Mouse (Mus musculus) hematopoietic stem cell, adult 5-6 weeks (primary cell): Measurements from ENCODE around the gene Slc26a6. TPM values are rescaled to one million over a fixed set of nuclear protein-coding genes. Genes with fewer than 3 reads are reported as not detected.

ENCODE experiments used
- ATAC-seq, 2 experiments: fragments of 125-278 bp in 1 of 2; replicated peaks in 1 of 2; 2 replicates each; pipeline ENCODE4 v1.8.0; 2016 to 2017; ENCODE audit warnings: inconsistent platforms in 2 of 2, mild to moderate bottlenecking in 2 of 2, moderate number of reproducible peaks in 2 of 2, low read depth in 1 of 2, moderate TSS enrichment in 1 of 2; ENCODE audit not compliant: low FRiP score in 2 of 2, poor library complexity in 2 of 2, severe bottlenecking in 2 of 2, insufficient read depth in 1 of 2, low TSS enrichment in 1 of 2
- total RNA-seq: library from RNA; stranded (forward); fragments of 172-1452, 232-1000 nt; gene quantifications from 2 replicates; pipeline ENCODE4 v1.2.3, GENCODE M21; 2017

The Slc26a6 gene
- 1.8 and 1.9 TPM in 2 replicates for total RNA-seq

DNA sequence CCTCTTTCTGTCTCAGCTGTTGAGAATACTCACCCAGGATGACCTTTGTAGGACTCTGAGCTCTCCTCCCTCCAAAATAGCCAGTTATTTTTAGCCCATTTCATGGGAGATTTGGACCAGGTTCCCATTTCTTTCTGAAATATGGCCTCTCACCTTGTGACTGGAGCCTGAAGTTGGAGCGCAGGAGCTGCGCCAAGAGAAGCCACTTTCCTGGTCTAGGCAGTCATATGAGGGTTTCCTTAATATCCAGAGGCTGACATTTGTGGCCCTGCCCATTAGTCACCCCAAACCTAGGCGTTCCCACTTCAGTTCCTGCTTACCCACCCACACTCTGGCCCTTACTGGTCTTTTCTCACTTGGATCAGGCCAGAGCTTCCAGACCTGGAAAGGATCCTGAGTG, at the start of gene Slc26a6:
Gene Slc26a6, plus strand, starts transcription at position 308 of the 400 bp plus-strand sequence.
- ATAC-seq: no peak

DNA sequence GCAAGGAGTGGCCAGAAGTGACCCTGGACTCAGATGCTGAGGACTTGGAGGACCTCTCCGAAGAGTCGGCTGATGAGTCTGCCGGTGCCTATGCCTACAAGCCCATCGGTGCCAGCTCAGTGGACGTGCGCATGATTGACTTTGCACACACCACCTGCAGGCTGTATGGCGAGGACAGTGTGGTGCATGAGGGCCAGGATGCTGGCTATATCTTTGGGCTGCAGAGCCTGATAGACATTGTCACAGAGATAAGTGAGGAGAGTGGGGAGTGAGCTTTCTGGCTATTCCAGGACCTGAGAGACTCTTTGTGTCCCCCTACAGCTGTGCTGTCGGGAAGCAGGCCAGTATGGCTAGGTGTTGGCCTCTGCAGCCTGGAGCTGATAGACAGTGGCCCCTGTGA, 47.3 kb upstream of the Slc26a6 start:
- ATAC-seq: no peak

DNA sequence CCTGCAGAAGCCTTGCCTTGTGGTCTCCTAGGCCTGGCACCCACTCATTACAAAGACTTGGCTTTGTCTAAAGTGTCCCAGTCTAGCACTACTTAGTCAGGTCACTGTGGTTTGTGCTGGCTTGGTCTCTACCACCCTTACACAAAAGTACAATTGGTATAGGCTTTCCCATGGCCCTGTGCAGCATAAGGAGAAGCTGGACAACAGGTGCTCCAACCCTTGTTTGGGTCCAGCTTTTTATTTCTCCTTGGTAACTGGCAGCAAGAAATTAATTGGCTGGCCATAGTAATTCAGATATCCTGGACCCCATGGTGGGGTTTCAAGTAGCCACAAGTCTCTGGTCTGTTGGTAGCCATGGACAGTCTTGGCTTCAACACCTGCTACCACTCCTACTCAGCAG, 46.7 kb upstream of the Slc26a6 start:
- ATAC-seq: no peak

DNA sequence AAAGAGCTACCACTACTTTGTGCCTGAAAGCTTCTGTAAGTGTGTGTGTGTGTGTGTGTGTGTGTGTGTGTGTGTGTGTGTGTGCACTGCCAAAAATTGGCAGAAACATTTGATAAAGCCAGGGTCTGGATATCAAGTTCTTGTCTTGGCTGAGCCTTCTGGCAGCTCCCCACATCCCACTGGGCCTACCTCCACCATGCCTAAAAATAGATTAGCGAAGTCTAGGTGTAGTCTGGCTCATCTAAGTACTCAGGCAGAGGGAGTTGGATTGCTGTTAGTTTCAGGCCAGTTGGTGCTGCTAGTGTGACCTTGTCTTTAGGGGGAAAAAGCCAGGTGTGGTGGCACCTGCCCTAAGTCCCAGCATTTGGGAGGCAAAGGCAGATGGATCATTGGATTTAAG, 46.3 kb upstream of the Slc26a6 start:
- ATAC-seq: no peak

DNA sequence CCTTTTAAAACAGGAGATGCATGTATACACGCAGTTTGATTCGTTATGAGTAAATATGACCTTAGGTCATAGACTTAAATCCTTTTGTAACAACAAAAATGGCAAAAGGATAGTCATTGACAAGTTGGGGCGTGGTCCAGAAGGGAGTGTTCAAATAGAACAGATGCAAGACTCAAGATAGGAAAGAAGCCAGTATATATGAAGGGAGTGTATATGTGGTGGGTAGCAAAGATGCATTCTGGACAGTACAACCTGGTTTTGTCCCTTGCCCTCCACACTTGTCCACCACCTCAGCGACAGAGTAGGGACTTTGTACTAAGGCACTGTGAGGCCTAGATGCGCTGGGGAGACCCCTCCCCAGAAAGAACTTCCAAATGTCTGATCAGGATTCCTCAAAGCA, 45.4 kb upstream of the Slc26a6 start:
- no peak for ATAC-seq

DNA sequence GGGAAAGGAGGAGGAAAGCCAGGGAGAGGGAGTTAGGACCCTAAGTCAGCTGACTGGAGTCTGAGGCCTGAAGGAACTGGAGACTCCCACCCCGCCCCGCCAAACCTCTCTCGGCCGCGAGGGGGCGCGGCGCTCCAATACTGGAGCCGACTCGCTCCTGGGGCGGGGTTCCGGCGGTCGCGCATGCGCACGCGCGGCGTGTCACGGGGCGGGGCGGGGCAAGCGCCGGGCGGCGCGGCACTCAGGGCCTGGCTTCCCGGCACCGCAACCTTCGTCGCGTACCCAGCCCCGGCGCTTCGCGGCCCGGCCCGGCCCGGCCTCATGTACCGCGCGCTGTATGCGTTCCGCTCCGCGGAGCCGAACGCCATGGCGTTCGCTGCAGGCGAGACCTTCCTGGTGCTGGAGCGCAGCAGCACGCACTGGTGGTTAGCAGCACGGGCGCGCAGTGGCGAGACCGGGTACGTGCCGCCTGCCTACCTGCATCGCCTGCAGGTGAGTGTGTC, 44.9 kb upstream of the Slc26a6 start, which contains the start of gene Nckipsd:
Gene Nckipsd, plus strand, starts transcription at position 206 of the 503 bp plus-strand sequence.
- peak; percentile 59 to 74 for ATAC-seq

DNA sequence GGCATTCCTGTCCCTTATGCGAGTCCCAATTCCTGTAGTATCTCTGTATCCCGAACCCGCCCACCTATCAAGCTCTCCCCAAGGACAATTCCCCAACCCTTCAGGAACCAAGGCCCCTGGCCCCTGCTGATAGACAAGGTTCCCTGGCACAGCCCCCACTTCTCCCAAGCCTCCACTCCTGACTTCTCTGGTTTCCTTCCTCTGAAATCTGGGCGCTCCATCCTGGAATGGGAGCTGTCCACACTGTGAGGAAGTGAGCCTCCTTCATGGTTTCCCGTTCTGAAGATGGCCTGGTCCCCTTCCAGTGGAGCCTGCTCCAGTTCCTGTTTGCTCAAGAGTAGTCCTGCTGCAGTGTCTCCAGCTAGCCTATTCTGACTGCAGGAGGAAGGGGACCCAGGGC, 43.9 kb upstream of the Slc26a6 start:
- no peak for ATAC-seq

DNA sequence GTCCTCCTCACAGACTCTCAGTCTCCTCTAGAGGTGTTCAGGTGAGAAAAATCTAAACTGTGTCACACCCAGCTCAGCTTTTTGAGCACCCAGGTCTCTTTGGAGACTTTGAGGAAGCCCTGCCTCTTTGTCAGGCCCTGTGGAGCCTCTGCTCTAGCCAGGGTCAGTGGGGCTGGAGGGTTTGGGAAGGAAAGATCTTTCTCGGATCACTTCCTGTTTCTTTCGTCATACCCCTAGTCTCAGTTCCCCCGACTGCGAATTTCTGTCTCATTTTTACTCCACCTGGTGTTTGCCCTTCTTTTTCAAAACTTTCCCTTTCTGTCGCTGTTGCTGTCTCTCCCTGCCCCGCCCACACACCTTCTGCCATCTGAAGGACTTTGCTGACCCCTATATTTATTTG, 43.4 kb upstream of the Slc26a6 start:
- no peak for ATAC-seq

DNA sequence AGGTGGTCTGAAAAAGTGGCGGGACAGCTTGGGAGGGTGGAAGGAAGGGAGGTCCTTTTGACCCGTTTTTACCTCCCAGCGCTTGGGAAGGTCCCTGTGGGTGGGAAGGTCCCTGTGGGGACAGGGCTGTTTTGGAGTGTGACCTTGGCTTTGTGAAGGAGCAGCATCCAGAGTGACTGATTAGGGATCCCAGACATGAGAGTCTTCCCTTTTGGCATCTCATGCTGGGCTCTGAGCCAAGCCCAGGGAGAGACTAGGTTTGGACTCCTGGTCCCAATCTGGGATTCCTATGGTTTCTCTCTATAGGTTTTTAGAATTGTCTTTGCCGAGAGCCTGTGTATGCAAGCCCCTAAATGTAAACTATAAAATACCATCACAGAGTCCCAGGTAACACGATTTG, 42.6 kb upstream of the Slc26a6 start:
- no peak for ATAC-seq

DNA sequence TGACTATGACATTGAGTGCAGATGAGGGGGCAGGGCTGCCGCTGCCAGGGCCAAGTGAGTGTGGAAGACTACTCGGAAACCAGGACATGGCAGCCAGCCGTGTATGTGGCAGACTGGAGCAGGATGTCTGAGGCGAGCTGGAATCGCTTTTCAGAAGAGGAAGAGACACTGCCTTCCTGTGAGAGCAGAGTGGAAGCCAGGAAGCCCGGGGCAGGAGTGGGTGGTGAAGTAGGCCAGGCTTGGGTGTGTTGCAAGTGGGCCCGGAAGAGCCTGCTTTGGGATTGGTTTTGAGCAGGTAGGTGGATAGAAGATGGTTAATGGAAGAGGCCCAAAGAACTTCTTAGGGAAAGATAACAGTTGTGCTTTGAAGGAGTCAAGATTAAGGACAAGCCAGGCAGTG, 37.5 kb upstream of the Slc26a6 start:
- no peak for ATAC-seq

DNA sequence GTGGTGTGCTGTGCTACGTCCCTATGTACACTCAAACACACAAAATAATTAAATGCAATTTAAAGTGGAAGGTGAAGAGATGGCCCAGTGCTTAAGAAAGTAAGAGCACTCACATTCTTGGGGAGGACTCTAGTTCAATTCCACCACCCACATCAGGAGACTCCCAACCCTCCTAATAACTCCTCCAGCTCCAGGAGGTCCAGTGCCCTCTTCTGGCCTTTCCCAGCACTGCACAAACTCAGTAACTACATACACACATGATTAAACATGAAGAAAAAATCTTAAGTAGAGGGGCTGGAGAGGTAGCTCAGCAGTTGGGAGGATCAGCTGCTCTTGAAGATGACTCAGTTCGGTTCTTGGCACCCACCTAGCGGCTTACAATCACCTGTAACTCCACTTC, 33.6 kb upstream of the Slc26a6 start:
- peak in 1 of 2 experiments; percentile 40; a peak in 1 of 4 replicates for ATAC-seq

DNA sequence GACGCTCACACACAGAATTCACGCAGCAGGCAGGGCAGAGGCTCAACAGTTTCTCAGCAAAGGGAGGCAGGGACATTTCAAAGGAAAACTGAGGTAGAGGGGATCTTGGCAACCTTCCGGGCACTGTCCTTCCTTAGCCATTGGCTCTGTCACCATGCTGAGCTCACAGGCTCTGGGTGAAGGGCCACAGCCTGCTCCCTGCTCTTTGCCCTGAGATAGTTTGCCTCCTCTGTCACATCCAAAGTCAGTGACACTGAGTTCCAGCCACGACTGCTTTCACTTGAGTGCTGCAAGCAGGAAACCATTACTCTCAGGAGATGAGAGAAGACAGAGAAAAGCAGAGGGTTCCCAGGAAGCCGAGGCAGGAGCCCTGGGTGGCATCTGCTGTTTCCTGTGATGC, 33.0 kb upstream of the Slc26a6 start:
- ATAC-seq: no peak

DNA sequence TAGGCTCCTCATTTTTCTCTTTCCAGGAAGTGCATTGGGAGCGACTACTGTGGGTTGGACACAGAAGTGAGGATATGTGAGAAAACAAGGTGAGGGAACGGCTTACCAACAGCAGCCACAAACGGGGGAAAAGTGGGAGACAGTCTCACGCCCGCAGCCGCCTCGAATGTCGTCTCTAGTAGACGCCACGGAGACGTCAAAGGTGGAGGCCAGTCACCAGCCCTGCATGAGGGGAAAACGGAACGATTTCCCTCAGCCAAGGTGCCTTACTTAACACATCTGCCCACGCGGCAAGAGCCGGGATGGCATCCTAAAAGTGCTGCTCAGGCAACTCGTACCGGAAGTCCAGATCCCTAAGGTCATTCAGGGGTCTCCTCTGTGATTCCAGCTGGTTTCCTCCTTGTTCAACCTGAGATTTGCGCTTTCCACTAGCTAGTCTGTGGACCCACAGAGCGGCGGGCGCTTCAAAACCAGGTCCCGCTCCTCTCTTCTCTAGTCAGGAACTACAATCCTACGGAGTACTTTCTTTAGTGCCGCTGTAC, 28.9 kb upstream of the Slc26a6 start:
- ATAC-seq: no peak

DNA sequence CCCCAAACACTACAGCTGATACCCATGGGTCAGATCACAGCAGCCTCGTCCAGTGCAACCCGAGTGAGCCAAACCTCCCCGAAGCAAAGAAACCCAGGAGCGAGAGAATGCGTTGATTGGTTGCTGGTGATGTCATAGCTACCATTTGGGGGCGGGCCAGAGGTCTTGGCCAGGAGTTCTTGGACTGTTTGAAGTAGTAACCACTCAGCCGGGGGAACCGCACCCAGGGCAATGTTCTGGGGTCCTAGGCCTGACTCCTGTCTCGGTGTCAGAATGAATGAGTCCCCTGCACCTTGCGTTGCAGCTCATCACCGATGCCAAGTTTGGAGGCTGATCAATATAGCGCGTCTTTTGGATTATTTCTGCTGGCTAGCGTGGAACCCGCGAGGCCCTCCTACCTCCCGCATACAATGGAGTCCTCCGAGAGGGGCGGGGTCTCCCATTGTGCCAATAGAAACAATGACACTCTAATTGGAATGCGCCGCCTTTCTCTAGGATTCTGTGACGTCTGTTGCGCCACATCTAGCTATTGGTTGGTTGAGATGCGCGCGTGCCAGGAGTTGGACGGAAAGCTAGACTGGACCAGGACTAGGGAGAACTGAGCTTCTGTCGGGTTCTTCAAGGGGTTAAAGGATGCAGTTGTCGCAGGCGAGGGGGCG, 28.2 kb upstream of the Slc26a6 start:
- ATAC-seq: no peak

DNA sequence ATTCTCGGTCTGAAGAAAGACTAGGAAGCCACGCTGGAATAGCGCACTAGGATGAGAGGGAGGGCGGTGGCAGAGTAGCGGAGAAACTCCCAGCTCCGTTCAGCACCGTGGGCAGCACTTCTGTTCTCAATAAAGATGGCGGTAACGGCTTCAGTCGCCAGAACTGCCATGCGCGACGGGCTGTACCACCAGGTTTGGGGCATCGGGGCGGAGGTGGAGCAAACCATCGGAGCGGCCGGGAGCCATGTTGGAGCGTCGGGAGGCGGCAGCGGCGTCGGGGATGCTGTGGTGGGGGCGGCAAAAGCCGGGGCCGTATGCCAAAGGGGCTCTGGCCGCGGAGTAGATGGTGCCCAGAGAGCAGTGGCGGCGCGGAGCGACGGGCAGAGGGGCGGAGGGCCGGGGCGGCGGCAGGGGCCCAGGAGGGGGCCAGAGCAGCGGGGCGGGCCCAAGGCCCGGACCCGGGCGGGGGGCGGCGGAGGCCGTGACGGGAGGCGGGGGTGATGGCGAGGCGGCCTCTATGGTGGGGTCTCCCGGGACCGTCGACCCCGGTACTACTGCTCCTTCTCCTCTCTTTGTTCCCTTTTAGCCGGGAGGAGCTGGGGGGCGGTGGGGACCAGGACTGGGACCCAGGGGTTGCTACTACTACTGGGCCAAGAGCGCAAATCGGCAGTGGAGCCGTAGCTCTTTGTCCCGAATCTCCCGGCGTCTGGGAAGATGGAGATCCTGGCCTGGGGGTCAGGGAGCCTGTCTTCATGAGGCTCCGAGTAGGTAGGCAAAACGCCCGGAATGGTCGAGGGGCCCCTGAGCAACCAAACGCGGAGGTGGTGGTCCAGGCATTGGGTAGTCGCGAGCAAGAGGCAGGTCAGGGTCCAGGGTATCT, 27.0 kb upstream of the Slc26a6 start, which contains the start of gene Celsr3:
Gene Celsr3, plus strand, starts transcription at position 501 of the 880 bp plus-strand sequence.
- ATAC-seq: peak in 1 of 2 experiments; percentile 33; a peak in 1 of 4 replicates

DNA sequence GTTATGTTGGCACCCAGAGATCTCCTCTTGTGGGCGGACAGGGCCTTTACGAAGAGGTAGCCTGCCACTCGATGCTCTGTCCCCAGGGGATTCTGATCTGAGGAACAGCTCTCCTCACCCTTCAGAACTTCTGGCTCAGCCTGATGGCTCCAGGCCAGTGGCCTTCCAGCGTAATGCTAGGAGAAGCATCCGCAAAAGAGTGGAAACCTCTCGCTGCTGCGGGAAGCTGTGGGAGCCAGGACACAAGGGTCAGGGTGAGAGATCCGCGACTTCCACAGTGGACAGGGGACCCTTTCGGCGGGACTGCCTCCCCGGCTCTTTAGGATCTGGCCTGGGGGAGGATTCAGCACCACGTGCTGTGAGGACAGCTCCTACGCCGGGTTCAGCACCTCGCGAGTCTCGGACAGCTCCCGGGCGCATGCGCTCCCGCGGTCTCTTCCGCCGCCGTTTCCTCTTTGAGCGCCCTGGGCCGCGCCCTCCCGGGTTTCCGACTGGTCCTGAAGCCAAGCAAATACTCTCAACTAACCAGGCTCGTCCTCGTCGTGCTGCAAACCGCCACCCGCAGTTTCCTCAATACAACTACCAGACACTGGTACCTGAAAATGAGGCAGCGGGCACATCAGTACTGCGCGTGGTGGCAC, 26.3 kb upstream of the Slc26a6 start:
- peak; percentile 50 to 69 for ATAC-seq

DNA sequence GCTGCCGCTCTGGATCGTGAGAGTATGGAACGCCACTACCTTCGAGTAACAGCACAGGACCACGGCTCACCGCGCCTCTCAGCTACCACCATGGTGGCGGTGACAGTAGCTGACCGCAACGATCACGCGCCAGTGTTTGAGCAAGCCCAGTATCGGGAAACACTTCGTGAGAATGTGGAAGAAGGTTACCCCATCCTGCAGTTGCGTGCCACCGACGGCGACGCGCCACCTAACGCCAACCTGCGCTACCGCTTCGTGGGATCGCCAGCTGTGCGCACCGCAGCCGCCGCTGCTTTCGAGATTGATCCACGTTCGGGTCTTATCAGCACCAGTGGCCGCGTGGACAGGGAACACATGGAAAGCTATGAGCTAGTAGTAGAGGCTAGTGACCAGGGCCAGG, 25.6 kb upstream of the Slc26a6 start:
- ATAC-seq: peak in 1 of 2 experiments; percentile 22; a peak in 2 of 4 replicates

DNA sequence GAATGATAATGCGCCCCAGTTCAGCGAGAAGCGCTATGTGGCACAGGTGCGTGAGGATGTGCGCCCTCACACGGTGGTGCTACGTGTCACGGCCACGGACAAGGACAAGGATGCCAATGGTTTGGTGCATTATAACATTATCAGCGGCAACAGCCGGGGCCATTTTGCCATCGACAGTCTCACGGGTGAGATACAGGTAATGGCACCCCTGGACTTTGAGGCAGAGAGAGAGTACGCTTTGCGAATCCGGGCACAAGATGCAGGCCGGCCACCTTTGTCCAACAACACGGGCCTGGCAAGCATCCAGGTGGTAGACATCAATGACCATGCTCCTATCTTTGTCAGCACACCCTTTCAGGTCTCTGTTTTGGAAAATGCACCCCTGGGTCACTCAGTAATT, 25.2 kb upstream of the Slc26a6 start:
- ATAC-seq: no peak
